In the genomic region with DNA sequence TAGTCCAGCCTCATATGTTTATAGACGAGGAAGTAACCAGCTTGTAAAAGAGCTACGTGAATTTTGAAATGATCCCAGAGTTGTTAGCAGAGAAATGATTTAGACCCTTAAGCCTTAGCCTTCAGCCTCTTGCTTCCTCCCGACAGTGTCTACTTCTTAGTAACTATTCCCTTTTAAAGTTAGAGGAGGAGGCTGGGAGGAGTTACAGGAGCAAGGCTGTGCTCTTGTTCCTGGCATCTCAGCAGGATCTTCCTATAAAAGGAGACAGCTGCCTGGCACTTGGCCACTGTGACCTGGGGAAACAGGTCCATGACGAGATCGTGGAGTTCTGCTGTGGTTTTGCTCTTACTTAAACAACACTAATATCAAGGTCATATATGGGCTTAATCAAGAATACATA, we compare ENCODE assay signal across 14 mouse cellular contexts.
A peak's percentile ranks its signal among the peaks of the same experiment; 100 is the strongest.
DNase-seq lines count a peak whose midpoint lies in the region; ATAC-seq and TF ChIP-seq lines count a peak whose summit lies in the region.
"Had no signal": no experiment of that assay in that cellular context is flagged by ENCODE, and none has a peak within 500 bp of the region (broad histone marks: within the 10 kb centered on the region; RNA-seq: fewer than 3 reads in every experiment).

No protein-coding gene starts in this region.

- no peak for TF ChIP-seq POLR2A in limb, embryonic 14.5 days (IDR thresholded peaks at IDR 0.05; ENCODE audit: borderline replicate concordance, extremely low read depth, insufficient read depth, insufficient read length)

- no peaks in the 10 kb centered on the region for H3K9me3 ChIP-seq in limb, embryonic 14.5 days (ENCODE audit: control insufficient read depth, low read length)
- H3K9me3 ChIP-seq: G1E; heart, embryonic 10.5 days; hindbrain, embryonic 12.5 days; liver, embryonic 13.5 days had no signal

- no peak overlapping the region for H3K27ac ChIP-seq in limb, embryonic 14.5 days (replicated peaks; ENCODE audit: low read depth, low read length)
- no peak overlapping the region for H3K27ac ChIP-seq in left cerebral cortex, adult 2 months
- H3K27ac ChIP-seq: heart, embryonic 10.5 days; hindbrain, embryonic 12.5 days; liver, embryonic 13.5 days; macrophage had no signal

- no peak overlapping the region for H3K9ac ChIP-seq in limb, embryonic 14.5 days (ENCODE audit: low read depth, low read length, severe bottlenecking)
- H3K9ac ChIP-seq: hindbrain, embryonic 12.5 days; liver, embryonic 13.5 days had no signal

- peak; percentile 1 to 7 for DNase-seq in adrenal gland, postnatal 36 days
- DNase-seq in adrenal gland, postnatal 10 days = no peak
- peak; percentile 13 for DNase-seq in brain, adult 2 months (ENCODE audit: low read depth, low spot score)
- DNase-seq in kidney, adult 8-10 months = peak; percentile 15 to 18
- DNase-seq in limb, embryonic 14.5 days (ENCODE audit: low spot score) = peak; percentile 40
- DNase-seq in layer of hippocampus, adult 18-20 months (ENCODE audit: low spot score in 2 of 2) = no peak
- no peak for DNase-seq in left cerebral cortex, adult 2 months (ENCODE audit: extremely low spot score in 1 of 2, low spot score in 2 of 2)
- DNase-seq in left cerebral cortex, postnatal 36 days (ENCODE audit: low spot score in 2 of 2) = no peak
- DNase-seq: liver, embryonic 13.5 days; right cerebral cortex, postnatal 4 days had no signal

- no peak overlapping the region for H3K4me2 ChIP-seq in limb, embryonic 14.5 days (replicated peaks; ENCODE audit: low read depth, low read length, severe bottlenecking)
- H3K4me2 ChIP-seq: hindbrain, embryonic 12.5 days; liver, embryonic 13.5 days had no signal

- no peaks in the 10 kb centered on the region for H3K36me3 ChIP-seq in limb, embryonic 14.5 days (ENCODE audit: control insufficient read depth, insufficient read depth, low read length)
- H3K36me3 ChIP-seq: G1E; heart, embryonic 10.5 days; hindbrain, embryonic 12.5 days; liver, embryonic 13.5 days had no signal

- ATAC-seq in limb, embryonic 14.5 days (ENCODE audit: low FRiP score, low read depth) = peak; percentile 37; the same call in 1 of the 2 replicates

- WGBS in limb, embryonic 14.5 days = 16% methylated on average over 5 of the region's 5 CpGs

- intact Hi-C loops in left cerebral cortex, adult 2 months (cut with DNase I) = no loop called here
- intact Hi-C loops in left cerebral cortex, postnatal 36 days (cut with DNase I) = no loop called here

- no peaks in the 10 kb centered on the region for H3K27me3 ChIP-seq in limb, embryonic 14.5 days (ENCODE audit: control insufficient read depth, insufficient read depth, low read length)
- H3K27me3 ChIP-seq: hindbrain, embryonic 12.5 days; liver, embryonic 13.5 days had no signal

- H3K4me1 ChIP-seq in limb, embryonic 14.5 days (ENCODE audit: control insufficient read depth, insufficient read depth, low read length) = peaks cover 3% of the 10 kb centered on the region; the same call in 1 of the 2 replicates
- H3K4me1 ChIP-seq: heart, embryonic 10.5 days; hindbrain, embryonic 12.5 days; liver, embryonic 13.5 days had no signal

- no peak for TF ChIP-seq CTCF in left cerebral cortex, adult 2 months (IDR thresholded peaks at IDR 0.05)

- no peak overlapping the region for H3K4me3 ChIP-seq in limb, embryonic 14.5 days (replicated peaks; ENCODE audit: low read length)
- H3K4me3 ChIP-seq in left cerebral cortex, adult 2 months = no peak overlapping the region
- H3K4me3 ChIP-seq: heart, embryonic 10.5 days; hindbrain, embryonic 12.5 days; liver, embryonic 13.5 days had no signal

Comparison
In these comparisons a context has a peak if more than half of its experiments do, and no peak if none do; other contexts are left out.
1. DNase-seq: peak in adrenal gland, postnatal 36 days (2 of 2), brain, adult 2 months (single experiment), kidney, adult 8-10 months (2 of 2) and limb, embryonic 14.5 days (single experiment); none in adrenal gland, postnatal 10 days (single experiment), layer of hippocampus, adult 18-20 months (0 of 2), left cerebral cortex, adult 2 months (0 of 2) and left cerebral cortex, postnatal 36 days (0 of 2).